Mouse (Mus musculus): ENCODE results near the gene Exoc7. TPM values are rescaled to one million over a fixed set of nuclear protein-coding genes. Genes with fewer than 3 reads are reported as not detected.
A peak's percentile ranks its signal among the peaks of the same experiment; 100 is the strongest.

The Exoc7 gene
- polyA plus RNA-seq, 1 experiment from 2014 or later: 71.1 TPM

DNA sequence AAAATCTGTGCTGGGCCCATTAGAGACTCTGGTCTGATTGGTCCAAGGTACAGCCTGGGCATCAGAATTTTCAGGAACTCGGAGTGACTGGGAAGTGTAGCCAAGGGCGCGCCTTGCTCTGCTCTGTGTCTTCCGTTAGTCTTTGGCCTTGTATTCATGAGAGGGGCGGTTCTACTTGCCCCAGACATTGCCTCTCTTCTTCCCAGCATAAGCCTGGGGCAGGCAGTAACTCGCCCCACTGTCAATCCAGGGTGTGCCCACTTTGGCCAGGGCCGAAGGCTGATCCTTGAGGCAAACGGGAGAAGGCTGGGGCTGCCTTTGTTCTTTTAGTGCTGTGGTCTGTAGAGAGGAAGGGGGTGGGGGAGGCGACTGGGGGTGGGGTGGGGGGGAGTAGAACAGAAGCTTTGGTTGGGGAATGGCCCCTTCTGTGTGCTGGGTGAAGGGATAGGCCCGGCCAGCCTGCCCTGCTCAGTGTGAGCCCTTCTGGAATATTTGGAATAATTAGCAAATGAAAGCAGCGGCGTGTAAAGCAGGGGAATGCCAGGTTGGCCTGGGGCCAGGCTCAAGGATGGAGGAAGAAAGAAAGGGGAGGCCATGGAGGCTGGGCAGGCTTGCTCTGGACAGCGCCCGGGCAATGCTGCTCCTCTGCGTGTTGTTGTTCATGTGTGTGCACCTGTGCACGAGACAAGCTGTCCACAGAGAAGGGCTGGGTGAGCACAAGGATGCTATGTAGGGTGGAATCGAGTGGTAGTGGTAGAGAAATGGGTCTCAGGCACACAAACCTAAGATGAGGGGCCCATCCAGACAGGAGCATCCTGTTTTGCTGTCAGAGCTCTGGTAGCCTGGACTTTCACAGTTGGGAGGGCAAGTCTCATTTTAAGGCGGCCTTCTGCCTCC is 22.5 kb upstream of the Exoc7 start:
- Histone ChIP-seq H3K4me2 (ENCODE audit: low read depth, low read length, severe bottlenecking) (0 out of 2 replicates have a peak overlapping the region, but pooled peaks have one; percentile 18), H3K27me3 (ENCODE audit: control insufficient read depth, insufficient read depth, low read length) (peaks cover 11% of the 10 kb centered on the region), H3K9me3 (ENCODE audit: control insufficient read depth, low read length) (no peaks in the 10 kb centered on the region), H3K36me3 (ENCODE audit: control insufficient read depth, insufficient read depth, low read length) (no peaks in the 10 kb centered on the region), H3K27ac (ENCODE audit: low read depth, low read length) (peak overlapping the region; percentile 86), H3K9ac (ENCODE audit: low read length) (peak overlapping the region; percentile 42), H3K4me3 (ENCODE audit: low read depth, low read length) (no peak overlapping the region), H3K4me1 (replicated peaks; ENCODE audit: control insufficient read depth, insufficient read depth, low read length) (peaks cover 44% of the 10 kb centered on the region)
- WGBS: 39% methylated on average over 18 of the region's 18 CpGs
- peak; percentile 76 for DNase-seq (ENCODE audit: low spot score)
- ATAC-seq (replicated peaks; ENCODE audit: low FRiP score): peak; percentile 73

DNA sequence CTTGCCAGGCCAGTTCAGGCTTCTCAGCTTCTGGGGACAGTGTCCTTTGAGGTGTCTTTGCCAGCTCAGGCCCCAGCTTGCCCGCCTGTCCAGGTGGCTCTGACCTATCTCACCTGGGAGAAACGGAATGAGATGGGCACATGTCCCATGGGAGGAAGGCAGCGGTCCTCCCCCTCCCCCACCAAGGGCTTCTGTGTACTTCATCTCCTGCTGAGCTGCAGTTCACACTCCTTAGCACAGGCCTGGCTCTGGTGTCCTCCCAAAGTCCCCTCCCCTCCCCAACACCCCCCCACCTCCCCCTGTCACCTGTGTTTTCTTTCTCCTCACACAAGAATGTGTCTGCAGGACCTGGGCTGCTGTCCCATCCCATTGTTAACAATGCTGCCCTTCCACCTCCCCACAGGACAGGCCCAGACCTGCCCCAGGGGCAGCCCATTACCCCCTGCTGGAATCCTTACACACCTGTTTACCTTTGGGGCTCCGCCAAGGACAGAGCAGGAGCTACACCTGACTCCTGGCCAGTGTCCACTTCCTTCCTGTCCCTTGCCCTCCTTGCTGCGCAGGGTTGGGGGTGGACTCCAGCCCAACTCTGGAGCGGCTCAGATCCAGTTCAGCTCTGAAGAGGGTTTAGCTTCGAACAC is 20.1 kb upstream of the Exoc7 start:
- Histone ChIP-seq H3K4me1 (replicated peaks; ENCODE audit: control insufficient read depth, insufficient read depth, low read length) (peaks cover 25% of the 10 kb centered on the region), H3K27me3 (ENCODE audit: control insufficient read depth, insufficient read depth, low read length) (no peaks in the 10 kb centered on the region), H3K9me3 (ENCODE audit: control insufficient read depth, low read length) (no peaks in the 10 kb centered on the region), H3K4me3 (ENCODE audit: low read depth, low read length) (no peak overlapping the region), H3K9ac (ENCODE audit: low read length) (no peak overlapping the region), H3K36me3 (ENCODE audit: control insufficient read depth, insufficient read depth, low read length) (no peaks in the 10 kb centered on the region), H3K4me2 (ENCODE audit: low read depth, low read length, severe bottlenecking) (no peak overlapping the region), H3K27ac (ENCODE audit: low read depth, low read length) (no peak overlapping the region)
- WGBS: 71% methylated on average over 7 of the region's 7 CpGs
- ATAC-seq (replicated peaks; ENCODE audit: low FRiP score) (no peak), DNase-seq (ENCODE audit: low spot score) (no peak)

DNA sequence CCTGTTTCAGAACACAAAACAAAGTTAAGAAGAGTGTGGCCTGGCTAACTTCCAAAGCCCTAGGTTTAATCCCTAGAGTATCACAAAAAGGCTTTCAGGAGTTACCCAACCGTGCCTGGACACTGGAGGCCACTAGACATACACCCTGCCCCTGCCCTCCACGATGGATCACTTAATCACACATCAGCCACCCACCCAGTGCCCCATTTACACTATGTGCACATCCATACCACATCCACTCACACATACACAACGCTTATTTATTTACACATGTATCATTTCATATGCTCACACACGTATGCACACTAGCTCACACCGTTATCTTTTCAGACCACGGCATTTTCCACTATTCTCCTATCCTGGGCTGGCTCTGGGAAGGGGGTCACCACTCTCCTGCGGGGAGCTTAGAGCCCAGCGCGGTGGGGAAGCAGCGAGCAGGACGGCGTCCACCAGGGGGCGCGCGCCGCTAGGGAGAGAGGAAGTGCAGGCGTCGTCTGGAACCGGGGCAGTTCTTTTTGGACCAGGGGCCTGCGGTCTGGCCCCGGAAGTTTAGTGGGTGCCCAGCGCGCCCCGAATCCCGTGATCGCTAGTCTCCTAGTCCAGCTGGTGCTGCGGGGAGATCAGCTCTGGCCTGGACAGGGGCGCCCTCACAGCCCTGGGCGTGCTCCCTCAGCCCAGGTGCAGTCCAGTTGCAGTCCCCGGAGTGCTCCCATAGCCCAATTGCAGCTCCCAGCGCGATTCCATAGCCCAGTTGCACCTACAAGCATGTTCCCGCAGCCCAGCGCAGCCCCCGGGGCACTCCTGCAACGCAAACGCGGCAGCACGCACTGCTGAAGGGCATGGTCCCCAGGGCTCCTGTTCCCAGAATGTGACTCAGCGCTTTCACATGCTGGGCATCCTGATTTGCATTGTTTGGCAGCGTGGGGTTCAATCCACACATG is 12.0 kb upstream of the Exoc7 start:
- no peaks in the 10 kb centered on the region for H3K27me3 ChIP-seq (ENCODE audit: control insufficient read depth, insufficient read depth, low read length)
- DNase-seq (ENCODE audit: low spot score) (peak; percentile 95), ATAC-seq (replicated peaks; ENCODE audit: low FRiP score) (peak; percentile 84)
- H3K27ac ChIP-seq (ENCODE audit: low read depth, low read length): no peak overlapping the region
- peak overlapping the region; percentile 95 for H3K4me2 ChIP-seq (ENCODE audit: low read depth, low read length, severe bottlenecking)
- no peaks in the 10 kb centered on the region for H3K36me3 ChIP-seq (ENCODE audit: control insufficient read depth, insufficient read depth, low read length)
- no peaks in the 10 kb centered on the region for H3K9me3 ChIP-seq (ENCODE audit: control insufficient read depth, low read length)
- peaks cover 6% of the 10 kb centered on the region; the same call in 1 of the 2 replicates for H3K4me1 ChIP-seq (replicated peaks; ENCODE audit: control insufficient read depth, insufficient read depth, low read length)
- peak overlapping the region; percentile 81 for H3K9ac ChIP-seq (ENCODE audit: low read length)
- 2% methylated on average over 41 of the region's 41 CpGs for WGBS
- H3K4me3 ChIP-seq (ENCODE audit: low read depth, low read length): peak overlapping the region; percentile 36

DNA sequence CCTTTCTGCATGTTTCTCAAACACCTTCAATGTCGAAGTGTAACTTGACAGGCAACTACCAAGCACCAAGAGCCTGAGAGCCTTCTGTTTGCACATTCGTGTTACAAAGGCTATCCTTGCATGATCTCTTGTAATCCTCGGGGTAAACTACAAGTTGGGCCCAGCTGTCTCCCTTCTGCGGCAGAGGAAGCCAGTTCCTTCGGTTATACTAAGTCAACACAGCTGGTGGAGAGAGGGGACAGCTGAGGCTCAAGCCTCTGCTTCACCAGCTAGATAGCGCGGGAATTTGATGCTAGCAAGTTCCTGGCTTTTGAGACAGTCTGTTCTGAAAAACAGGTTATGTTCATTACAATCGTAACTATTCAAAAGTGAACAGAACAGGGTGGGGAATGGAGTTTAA is 5.3 kb upstream of the Exoc7 start:
- no peak overlapping the region for H3K27ac ChIP-seq (ENCODE audit: low read depth, low read length)
- WGBS: 70% methylated on average over 8 of the region's 8 CpGs
- no peaks in the 10 kb centered on the region for H3K4me1 ChIP-seq (replicated peaks; ENCODE audit: control insufficient read depth, insufficient read depth, low read length)
- H3K9ac ChIP-seq (ENCODE audit: low read length): no peak overlapping the region
- H3K9me3 ChIP-seq (ENCODE audit: control insufficient read depth, low read length): no peaks in the 10 kb centered on the region
- no peak for DNase-seq (ENCODE audit: low spot score)
- no peak overlapping the region for H3K4me2 ChIP-seq (ENCODE audit: low read depth, low read length, severe bottlenecking)
- no peak overlapping the region for H3K4me3 ChIP-seq (ENCODE audit: low read depth, low read length)
- H3K36me3 ChIP-seq (ENCODE audit: control insufficient read depth, insufficient read depth, low read length): no peaks in the 10 kb centered on the region
- H3K27me3 ChIP-seq (ENCODE audit: control insufficient read depth, insufficient read depth, low read length): no peaks in the 10 kb centered on the region; the same call in 1 of the 2 replicates
- no peak for ATAC-seq (replicated peaks; ENCODE audit: low FRiP score)

DNA sequence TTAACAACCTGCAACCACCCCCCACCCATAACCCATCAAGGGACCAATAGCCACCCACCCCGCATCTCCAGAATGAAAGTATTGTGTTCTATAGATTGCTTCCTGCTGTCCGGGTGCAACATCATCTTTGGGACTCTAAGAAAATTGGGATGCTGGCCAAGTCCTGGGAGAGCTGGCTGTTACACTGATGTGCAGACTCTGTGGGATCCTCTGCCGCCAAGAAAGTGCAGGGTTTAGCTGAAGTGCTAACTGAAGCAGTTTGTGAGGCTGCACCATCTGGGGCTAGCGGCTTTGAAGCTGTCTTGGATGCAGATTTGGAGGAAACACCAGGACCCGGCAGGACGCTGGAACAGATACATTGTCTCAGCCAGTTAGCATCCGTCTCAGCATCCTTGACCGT is 4.1 kb upstream of the Exoc7 start:
- H3K27ac ChIP-seq (ENCODE audit: low read depth, low read length): no peak overlapping the region
- DNase-seq (ENCODE audit: low spot score): no peak
- WGBS: 71% methylated on average over 8 of the region's 8 CpGs

DNA sequence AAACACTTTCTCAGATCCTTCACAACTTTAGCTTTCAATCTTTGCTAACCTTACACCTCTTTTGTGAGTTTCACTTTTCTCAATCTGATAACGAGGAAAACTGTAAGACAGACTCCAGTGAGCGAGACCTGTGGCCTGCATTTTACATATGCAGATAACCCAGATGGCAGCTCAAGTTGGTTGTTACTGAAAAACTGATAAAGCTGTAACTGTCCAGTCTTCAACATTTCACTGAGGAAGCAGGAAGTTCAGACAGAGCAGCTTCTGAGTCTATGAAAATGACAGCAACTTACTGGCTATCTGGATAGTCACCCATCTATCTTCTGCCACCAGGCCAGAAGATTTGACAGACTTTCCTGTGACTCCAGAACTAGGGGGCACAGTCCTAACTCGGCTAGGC is 2.6 kb upstream of the Exoc7 start:
- Histone ChIP-seq H3K4me1 (replicated peaks; ENCODE audit: control insufficient read depth, insufficient read depth, low read length) (no peaks in the 10 kb centered on the region; the same call in 1 of the 2 replicates), H3K27ac (ENCODE audit: low read depth, low read length) (no peak overlapping the region), H3K9me3 (ENCODE audit: control insufficient read depth, low read length) (no peaks in the 10 kb centered on the region), H3K4me3 (ENCODE audit: low read depth, low read length) (no peak overlapping the region), H3K9ac (ENCODE audit: low read length) (no peak overlapping the region), H3K36me3 (ENCODE audit: control insufficient read depth, insufficient read depth, low read length) (no peaks in the 10 kb centered on the region), H3K27me3 (ENCODE audit: control insufficient read depth, insufficient read depth, low read length) (no peaks in the 10 kb centered on the region; the same call in 1 of the 2 replicates), H3K4me2 (ENCODE audit: low read depth, low read length, severe bottlenecking) (no peak overlapping the region)
- DNase-seq (ENCODE audit: low spot score): no peak
- ATAC-seq (replicated peaks; ENCODE audit: low FRiP score): no peak
- WGBS: 81% methylated on average over 3 of the region's 3 CpGs

More for the DNA sequence above, 4.1 kb upstream of the Exoc7 start:
- Histone ChIP-seq H3K4me2 (ENCODE audit: low read depth, low read length, severe bottlenecking) (no peak overlapping the region), H3K36me3 (ENCODE audit: control insufficient read depth, insufficient read depth, low read length) (no peaks in the 10 kb centered on the region), H3K4me1 (replicated peaks; ENCODE audit: control insufficient read depth, insufficient read depth, low read length) (no peaks in the 10 kb centered on the region), H3K4me3 (ENCODE audit: low read depth, low read length) (no peak overlapping the region), H3K9me3 (ENCODE audit: control insufficient read depth, low read length) (no peaks in the 10 kb centered on the region), H3K9ac (ENCODE audit: low read length) (no peak overlapping the region), H3K27me3 (ENCODE audit: control insufficient read depth, insufficient read depth, low read length) (no peaks in the 10 kb centered on the region; the same call in 1 of the 2 replicates)
- no peak for ATAC-seq (replicated peaks; ENCODE audit: low FRiP score)

DNA sequence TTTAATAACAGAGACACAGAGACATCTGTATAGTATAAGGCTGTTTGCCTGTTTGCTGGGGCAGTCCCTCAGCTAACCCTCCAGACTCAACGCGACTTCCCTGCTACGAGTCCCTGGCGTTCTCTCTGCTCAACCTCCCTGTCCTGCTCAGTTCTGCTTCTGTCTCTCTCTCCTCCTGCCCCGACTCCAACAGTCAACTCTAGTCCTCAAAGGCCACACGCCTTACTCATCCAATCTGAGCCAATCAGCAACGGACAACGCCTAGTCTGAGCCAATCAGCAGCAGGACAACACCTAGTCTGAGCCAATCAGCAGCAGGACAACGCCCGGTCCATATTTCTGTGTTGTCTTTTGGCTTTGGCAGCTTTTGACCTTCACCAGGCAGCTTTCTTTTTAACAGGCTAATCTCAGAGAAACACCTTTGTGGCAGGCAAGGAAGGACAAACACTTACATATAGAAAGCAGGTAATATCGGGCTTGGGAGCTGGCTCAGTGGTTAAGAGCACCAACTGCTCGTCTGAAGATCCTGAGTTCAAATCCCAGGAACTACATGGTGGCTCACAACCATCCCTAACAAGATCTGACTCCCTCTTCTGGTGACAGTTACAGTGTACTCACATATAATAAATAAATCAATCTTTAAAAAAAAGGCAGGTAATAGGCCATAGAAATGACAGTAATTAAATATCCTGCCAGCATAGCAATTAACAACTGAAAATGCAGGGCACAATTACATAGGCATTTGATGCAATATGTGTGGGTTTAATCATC is 914 bp upstream of the Exoc7 start:
- H3K4me2 ChIP-seq (ENCODE audit: low read depth, low read length, severe bottlenecking): no peak overlapping the region
- no peaks in the 10 kb centered on the region for H3K9me3 ChIP-seq (ENCODE audit: control insufficient read depth, low read length)
- H3K9ac ChIP-seq (ENCODE audit: low read length): no peak overlapping the region
- ATAC-seq (replicated peaks; ENCODE audit: low FRiP score) (no peak), DNase-seq (ENCODE audit: low spot score) (no peak)
- no peaks in the 10 kb centered on the region; the same call in 1 of the 2 replicates for H3K4me1 ChIP-seq (replicated peaks; ENCODE audit: control insufficient read depth, insufficient read depth, low read length)
- no peak overlapping the region for H3K4me3 ChIP-seq (ENCODE audit: low read depth, low read length)
- 90% methylated on average over 12 of the region's 12 CpGs for WGBS
- H3K27ac ChIP-seq (ENCODE audit: low read depth, low read length): no peak overlapping the region
- H3K36me3 ChIP-seq (ENCODE audit: control insufficient read depth, insufficient read depth, low read length): peaks cover 4% of the 10 kb centered on the region; the same call in 1 of the 2 replicates
- H3K27me3 ChIP-seq (ENCODE audit: control insufficient read depth, insufficient read depth, low read length): no peaks in the 10 kb centered on the region; the same call in 1 of the 2 replicates
